Mouse (Mus musculus): ENCODE measurements around the gene Ly6g6c.
"Not testable (repeated sequence)": the region's sequence is repeated elsewhere in the genome, so short reads cannot be mapped to it uniquely, and the experiment has no call there.

Ly6g6c gene

DNA sequence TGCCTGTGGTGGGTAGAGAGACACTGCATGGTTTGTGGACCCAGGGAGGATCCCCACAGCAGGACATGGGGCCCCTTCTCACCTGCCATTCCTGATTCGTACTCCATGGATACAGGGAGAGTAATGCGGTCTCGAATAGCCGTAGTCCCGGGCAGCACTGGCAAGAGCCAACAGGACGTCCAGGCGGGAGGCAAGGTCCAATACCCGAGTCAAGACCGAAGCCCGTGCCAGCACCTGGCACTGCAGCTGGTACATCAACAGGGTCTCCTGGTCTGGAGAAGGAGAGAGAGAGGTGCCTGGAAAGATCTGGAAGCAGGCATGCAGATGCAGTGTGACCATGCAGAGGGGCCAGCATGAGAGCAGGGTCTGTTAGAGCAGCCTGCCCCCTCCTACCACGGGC, 33.9 kb upstream of the Ly6g6c start:
- DNase-seq (ENCODE audit: low read depth, low spot score), result no peak

DNA sequence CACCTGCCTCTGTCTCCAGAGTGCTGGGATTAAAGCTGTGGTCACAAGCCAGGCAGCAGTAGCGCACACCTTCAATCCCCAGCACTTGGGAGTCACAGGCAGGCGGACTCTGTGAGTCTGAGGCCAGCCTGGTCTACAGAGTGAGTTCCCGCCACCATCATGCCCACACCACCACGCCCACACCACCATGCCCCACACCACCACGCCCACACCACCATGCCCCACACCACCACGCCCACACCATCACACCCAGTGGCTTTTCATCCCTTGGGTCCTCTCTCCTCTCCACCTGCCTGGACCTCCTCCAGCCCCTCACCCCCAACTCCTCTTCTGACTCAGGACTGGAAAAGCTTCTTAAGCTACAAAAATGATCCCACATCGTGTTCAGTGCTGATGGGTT, 33.3 kb upstream of the Ly6g6c start:
- no peak for DNase-seq (ENCODE audit: low read depth, low spot score)

DNA sequence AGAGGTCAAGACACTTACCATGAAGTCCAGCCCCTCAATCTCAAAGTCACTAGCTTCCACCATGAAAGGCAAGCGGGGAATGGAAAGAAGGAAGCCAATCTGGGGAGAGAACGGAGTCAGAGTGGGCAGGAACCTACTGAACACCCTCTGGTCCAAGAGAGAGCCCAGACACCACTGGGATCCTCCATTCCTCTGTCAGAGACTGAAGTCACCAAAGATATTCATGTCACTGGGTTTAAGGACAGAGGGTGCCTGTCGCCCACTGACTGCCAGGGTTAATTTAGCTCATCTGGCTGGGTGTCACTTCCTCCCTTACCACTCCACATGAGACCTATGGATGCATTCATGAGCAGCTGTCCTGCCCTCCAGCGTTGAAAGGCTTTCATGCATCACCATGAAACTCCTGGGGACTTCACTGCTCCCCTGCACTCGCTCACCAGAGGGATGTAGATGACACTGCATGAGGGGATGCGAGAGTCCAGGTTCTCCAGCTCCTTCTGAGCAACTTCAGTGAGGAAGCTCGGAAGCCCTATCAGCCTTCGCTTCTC, 32.8 kb upstream of the Ly6g6c start:
- no peak for DNase-seq (ENCODE audit: low read depth, low spot score)

DNA sequence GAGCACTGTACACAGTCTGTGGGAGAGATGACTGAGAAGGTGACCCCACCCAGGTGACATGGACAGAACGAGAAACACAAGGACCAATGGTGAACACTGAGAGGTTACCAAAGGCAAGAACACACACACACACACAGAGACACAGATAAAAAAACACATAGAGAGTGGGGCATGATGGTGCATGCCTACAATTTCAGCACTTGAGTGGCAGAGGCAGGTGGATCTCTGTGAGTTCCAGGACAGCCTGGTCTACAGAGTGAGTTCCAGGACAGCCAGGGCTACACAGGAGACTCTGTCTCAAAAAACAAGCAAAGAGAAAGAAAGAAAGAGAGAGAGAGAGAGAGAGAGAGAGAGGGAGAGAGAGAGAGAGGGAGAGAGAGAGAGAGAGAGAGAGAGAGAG, 31.5 kb upstream of the Ly6g6c start:
- DNase-seq (ENCODE audit: low read depth, low spot score), result not testable (repeated sequence)

DNA sequence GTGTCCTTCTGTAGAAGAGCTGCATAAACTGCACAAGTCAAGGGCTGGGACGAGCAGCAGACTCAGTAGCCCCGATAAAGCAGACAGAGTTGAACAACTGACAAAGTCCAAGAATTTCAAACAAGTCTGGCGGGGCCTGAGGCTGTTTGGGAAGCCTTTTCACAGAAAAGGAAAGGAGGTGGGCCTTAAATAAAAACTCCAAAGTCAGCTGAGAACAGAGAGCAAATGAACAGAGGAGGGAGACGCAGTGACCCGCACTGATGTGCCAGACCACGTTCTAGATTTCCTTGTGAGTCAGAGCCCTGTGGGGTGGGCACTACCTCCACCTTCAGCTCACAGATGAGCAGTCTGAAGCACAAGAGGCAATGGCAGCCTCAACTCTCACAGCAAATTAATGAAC, 30.3 kb upstream of the Ly6g6c start:
- DNase-seq (ENCODE audit: low read depth, low spot score), result no peak

DNA sequence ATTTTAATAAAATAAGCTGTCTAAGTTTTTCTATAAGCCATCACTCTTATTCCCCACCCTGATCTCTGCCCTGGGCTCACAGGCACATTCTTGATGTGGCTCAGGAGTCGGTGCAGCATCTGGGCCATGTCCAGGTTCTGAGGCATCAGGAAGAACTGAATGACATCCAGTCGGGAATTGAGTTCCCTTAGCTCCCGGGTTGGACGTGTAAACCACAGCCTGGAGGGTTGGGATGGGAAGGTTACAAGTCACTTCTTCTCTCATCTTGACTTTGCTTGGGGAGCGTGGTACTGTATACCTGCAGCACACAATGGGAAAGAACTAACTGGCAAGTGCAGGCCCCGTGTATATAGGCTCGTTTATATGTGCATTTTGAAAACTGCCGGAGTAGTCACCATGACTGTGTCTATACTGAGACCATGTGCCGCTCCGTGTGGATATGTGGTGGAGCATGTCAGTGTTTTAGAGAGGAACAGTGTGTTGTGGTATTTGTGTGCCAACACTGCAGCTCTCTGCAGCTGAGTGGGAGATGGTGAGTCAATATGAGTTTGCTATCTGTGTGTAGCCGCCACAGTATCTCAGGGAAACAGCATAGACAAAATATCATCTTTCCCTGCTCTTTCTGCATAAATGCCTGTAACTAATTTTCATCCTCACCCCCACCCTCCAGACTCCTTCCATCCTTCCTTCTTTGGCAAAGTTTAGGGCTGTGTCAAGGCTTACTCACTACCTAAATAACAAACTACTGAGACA, 25.9 kb upstream of the Ly6g6c start:
- DNase-seq (ENCODE audit: low read depth, low spot score), result no peak

DNA sequence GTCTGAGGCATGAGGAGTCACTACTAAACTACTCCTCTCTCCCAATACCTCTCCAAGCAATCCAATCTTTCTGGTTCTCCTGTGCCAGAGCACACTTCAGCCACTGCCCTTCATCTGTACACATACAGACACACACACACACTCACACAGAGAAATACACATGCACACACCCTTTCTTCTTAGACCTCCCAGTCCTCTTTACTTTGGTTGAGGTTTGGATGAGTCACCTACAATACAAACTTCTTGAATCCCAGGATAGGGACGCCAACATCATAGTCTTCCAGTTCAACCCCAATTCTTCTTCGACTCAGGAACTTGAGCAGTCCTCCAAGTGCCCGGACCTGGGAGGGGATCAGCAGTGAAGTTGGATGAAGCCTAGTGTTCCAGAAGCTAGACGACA, 21.4 kb upstream of the Ly6g6c start:
- no peak for DNase-seq (ENCODE audit: low read depth, low spot score)

DNA sequence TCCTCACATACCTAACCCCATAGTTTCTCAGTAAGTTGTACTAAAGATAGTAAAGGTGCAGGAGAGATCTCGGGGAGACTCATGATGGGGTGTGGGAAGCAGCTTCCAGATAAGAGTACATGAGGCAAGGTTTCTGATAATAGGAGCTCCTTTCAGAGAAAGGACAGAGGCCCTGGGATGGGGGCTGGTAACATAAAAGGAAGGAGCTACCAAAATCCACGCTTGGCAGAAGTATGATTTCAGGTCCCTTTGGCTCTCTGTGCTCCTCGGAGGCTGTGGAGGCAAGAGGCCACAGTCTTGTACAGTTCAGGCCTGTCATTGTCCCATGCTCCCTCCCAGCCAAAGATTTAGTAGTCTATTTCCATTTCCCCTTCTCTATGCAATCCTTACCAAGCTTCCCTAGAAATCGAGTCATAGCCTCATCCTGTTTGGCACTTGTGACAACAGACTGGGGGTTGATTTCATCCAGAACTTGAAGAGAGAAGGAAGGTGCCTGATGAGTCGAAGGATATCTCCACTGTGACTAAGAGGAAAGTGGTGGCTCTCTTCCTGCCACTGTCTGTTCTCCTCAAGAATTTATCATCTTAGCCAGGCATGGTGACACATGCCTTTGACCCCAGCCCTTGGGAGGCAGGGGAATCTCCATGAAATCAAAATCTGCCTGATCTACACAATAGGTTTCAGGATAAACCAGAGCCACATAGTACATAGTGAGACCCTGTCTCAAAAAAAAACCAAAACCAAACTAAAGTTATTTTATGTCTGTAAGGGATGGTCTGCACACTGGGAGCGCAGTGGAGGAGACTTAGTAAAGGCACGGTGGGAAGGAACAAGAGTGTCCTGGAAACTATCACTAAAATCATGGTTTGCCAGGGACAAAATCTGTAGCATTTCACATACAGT, 20.0 kb upstream of the Ly6g6c start:
- no peak for DNase-seq (ENCODE audit: low read depth, low spot score)

DNA sequence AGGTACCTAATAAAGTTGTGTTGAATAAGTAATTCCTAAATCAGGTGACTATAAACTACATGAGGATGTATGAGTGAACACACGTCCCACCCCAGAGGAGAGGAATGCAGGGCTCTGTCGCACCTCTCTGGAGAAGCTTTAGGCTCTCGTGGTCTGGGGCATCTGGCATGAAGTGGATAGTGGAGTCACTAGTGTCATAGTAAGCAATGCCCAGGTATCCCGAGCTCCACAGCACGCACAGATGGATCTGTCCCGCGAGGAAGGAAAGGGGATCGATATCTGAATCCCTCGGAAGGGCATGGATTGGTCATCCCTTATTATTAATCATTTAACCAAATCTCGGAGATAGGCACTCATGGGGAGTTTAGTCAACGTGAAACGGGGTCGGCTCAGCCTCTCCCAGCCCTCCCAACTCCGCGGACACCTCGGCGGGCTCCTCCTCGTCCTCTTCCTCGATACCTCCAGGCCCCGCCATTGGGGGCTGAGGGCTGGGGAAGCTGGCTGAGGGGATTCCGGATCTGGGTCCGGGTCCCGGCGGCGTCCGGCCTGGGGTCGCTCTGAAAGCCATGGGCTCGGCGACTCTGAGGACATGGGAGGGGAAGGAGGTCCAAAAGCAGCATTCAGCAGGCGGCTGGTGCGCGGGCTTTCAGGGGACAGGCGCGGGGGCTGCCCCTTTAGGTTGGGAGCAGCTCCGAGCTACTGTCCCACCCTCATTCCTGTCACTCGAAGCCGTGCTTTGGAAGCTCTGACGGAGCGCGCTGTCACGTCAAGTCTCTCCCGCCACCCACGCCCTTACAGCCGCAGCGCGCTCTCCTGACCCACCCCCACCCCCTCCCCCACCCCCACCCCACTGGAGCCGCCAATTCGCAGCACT, 19.1 kb upstream of the Ly6g6c start:
- no peak for DNase-seq (ENCODE audit: low read depth, low spot score)

DNA sequence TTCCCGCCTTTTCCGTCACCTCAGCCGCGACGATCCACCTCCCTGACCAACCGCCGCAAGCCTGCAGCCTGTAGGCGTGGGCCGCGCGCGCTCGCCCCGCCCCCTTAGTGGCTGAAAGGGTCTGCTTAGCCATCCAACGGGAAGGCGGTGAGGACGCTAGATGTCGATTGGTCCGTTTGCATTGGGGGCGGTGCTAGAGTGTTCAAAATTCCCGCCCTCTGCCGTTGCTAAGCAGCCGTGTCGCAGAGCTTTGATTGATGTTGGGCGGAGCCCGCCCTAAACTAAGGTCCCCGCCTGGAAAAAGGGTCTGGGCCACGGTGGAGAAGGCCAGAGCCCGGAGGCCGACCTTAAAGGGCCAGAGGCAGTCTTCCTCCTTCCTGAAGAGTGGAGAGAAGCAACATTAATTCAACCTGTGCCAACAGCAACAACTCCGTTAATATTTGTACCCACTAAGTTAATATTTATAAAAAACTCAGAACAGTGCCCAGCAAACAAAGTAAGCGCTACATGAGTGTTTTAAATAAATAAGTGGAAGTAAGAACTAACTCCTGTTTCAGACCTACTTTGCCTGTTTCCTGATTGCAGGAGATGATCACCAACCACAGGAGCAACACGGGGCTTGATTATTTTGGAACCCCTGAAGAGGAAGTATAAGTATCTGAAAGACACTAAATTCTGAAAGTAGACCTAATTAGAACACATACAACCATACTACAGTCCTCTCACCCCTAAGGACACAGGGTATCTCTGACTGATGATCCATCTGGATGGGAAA, 18.3 kb upstream of the Ly6g6c start, which contains the start of gene Msh5:
Gene Msh5, minus strand, starts transcription at position 65 of the 775 bp plus-strand sequence.
- DNase-seq (ENCODE audit: low read depth, low spot score), result peak; percentile 98

DNA sequence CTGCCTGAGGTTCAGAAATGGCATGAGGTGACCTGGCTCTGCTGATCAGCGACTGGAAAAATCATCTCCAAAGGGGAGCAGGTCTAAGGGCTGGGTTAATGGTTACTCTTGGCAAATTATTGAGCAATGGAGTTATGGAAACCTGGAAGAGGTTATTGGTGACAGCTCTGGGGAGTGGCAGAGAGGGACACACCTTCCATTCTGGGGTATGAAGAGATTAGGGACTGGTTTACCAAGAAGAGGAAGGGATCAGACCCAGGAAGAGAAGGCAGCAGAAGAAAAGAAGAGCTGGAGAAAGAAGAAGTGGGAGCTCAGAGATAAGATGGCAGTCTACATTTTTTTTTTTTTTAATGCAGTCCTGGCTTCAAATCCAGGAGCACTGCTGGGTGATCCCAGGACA, 17.5 kb upstream of the Ly6g6c start:
- no peak for DNase-seq (ENCODE audit: low read depth, low spot score)

DNA sequence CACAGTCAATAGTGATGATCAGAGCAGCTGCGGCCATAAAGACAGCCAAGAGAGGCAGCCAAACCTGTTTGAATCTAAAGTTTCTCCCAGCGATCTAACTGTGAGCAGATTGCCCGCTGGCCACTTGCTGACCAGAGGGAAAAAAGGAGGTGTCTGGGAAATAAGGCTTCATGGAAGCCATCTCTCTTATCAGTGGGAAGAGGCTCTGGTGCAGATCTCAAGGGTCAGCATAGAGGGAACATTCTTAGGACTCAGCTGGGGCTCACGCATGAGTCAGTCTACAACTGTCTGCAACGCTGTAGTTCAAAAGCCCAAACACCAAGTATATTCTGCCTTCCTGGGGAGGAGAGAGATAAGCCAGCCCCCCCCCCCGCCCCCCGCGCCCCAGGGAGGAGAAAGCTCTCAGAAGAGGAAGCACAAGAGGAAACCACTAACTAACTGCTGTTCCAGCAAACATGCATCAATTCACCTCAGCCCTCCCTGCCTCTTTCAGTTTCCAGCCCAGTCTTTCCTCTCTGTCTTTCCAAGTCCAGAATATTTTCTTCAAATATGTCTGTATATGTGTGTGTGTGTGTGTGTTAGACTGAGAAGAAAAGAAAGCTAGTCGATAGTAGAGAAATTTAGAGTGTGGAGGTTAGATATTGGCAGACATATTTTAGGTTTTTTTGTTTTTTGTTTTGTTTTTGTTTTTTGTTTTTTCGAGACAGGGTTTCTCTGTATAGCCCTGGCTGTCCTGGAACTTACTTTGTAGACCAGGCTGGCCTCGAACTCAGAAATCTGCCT, 16.8 kb upstream of the Ly6g6c start:
- no peak for DNase-seq (ENCODE audit: low read depth, low spot score)

DNA sequence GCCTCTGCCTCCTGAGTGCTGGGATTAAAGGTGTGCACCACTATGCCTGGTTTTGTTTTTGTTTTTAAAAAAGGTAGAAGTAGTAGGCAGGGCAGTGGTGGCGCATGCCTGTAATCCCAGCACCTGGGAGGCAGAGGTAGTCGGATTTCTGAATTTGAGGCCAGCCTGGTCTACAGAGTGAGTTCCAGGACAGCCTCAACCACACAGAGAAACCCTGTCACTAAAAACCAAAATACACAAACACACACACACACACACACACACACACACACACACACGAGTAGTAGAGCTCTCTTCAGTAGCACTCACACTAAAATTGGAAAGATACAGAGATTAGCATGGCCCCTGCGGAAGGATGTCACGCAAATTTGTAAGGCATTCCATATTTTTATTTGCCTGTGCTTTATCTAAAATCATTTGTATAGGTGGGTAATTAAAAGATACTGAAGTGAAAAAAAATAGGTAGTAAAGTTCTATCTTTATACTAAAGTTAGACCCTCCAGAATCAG, 16.2 kb upstream of the Ly6g6c start:
- DNase-seq (ENCODE audit: low read depth, low spot score), result no peak

DNA sequence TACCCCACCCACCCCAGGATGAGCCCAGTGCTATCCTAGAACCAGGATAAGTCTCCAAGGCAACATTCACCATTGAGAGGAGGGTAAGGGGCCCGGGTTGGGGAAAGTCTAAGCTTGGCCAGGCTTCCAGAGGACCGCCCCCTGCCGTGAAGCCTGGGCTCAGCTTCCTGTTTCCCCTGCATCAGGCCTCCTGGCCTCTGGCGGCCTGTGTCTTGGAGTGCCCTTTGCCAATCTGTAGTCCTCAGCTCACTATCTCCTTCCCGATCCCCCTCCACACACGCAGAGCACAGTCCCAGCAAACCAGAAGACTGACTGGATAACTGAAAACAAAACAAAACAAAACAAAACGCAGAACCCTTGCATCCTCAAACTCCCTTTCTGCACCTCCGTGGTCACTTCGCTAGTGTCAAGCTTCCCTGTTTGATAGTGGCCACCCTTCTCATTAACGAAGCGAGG, 15.6 kb upstream of the Ly6g6c start, which contains the start of gene Clic1:
Gene Clic1, plus strand, starts transcription at position 406 of the 456 bp plus-strand sequence.
- no peak for DNase-seq (ENCODE audit: low read depth, low spot score)

DNA sequence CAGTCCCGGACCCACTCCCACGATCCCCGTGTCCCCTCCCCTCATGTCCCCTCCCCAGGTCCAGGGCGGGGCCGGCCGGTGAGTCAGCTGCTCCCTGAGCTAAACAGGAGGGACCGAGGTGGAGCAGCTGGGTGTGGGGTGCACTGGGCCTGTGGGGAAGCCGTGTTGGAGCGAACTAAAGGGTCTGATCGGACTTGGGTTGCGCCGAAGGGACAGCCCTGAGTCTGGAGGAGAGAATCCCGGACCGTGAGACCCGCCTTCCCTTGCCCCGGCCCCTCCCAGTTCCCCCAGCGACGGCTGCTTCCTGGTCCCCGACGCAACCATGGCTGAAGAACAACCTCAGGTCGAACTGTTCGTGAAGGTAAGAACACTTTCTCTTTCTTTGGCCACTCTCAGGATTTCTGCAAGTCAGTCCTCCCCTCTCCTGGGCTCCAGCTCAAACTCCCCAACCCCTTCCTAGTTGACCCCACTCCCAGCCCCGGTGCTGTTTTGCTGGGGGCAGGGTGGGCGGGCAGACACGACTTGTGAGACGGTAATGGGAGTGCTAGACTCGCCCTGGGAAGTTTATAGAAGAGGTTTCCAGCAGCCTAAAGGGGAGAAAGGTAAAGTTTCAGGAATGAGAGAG, 14.9 kb upstream of the Ly6g6c start:
- peak; percentile 60 for DNase-seq (ENCODE audit: low read depth, low spot score)

DNA sequence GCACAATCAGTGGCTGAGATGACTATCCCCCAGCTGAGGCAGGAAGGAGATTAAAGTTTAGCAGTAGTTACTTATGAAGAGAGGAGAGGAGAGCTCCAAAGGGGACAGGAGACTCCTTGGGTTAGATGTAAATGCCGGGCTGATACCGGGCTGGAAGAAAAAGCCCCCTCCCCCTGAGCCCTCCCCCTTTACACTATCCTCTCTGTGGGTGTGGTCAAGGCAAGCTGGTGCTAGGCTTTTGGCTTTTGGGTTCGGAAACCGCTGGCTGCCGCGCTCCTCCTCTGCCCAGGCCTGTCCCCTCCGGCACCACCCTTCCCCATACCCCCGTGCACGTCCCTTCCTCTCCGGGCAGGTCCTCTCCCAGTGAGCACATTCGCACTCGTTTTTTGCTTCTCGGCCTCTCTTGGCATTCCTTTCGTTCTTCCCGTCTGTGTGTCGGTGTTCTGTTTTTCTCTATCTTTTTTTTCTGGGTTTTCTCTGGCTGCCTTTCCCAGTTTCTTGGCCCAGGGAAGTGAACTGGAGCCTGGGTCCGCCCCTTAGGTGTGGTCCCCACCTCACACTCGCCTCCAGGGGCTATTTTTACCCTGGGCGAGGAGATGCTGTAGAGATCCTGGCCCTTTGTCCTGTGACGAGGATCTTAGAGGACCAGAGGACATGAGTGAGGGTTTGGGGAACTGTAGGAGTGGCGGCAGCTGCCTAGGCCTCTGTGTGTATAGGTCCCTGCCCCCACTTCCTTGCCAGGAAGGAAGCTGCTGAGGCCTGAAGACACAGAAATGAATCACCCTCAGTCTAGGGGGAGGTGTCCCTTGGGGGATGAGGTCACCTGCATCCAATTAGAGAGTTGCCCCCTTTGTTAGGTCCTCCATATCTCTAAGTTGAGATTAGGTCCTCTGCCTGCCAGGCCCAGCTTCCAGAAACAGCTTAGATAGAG, 13.8 kb upstream of the Ly6g6c start:
- DNase-seq (ENCODE audit: low read depth, low spot score), result peak; percentile 71

DNA sequence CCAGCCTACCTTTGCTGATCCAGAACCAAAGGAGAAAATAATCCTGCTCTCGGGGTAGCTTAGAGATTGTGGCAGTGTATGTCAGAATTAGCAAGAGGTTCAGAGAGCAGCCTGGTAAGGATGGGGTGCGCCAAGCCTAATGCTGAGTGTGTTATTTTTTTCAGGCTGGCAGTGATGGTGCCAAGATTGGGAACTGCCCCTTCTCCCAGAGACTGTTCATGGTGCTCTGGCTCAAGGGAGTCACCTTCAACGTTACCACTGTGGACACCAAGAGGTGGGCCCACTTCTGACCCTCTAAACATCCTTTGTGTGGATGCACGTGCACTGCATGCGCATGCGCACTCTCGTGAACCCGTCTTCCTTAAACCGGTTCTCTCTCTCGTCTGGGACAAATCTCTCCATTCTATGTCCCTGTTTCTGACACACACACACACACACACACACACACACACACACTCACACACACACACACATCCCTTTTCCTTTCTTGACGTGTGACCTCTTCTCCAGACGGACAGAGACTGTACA, 12.9 kb upstream of the Ly6g6c start:
- no peak for DNase-seq (ENCODE audit: low read depth, low spot score)

Data from skeletal muscle tissue, adult 2 months (tissue).